Mouse (Mus musculus) heart, embryonic 13.5 days (tissue): Measurements from ENCODE around the gene Ttbk2. TPM values are rescaled to one million over a fixed set of nuclear protein-coding genes. Genes with fewer than 3 reads are reported as not detected.

Experiments used
- ATAC-seq: fragments of 200-750 bp; cut with Nextera tagmentation; 2 replicates; pipeline ENCODE4 v1.8.0; 2017; ENCODE audit warnings: moderate TSS enrichment; ENCODE audit not compliant: insufficient number of reproducible peaks, low FRiP score, low TSS enrichment; ENCODE audit errors: extremely low read depth
- H3K27ac ChIP-seq: fragments of 300-500 bp; sonication (generic); replicated peaks from 2 replicates; pipeline ENCODE4 v1.5.1; 2015; ENCODE audit warnings: moderate library complexity, mild to moderate bottlenecking, inconsistent platforms
- H3K27me3 ChIP-seq: fragments of 300-500 bp; sonication (generic); replicated peaks from 2 replicates; pipeline ENCODE4 v1.6.1; 2015; ENCODE audit warnings: mild to moderate bottlenecking, inconsistent platforms
- H3K36me3 ChIP-seq: fragments of 300-500 bp; sonication (generic); 2 replicates; pipeline ENCODE4 v1.6.1; 2015; ENCODE audit warnings: mild to moderate bottlenecking, inconsistent platforms
- H3K4me1 ChIP-seq: fragments of 300-500 bp; sonication (generic); 2 replicates; pipeline ENCODE4 v1.6.1; 2015; ENCODE audit warnings: inconsistent platforms
- H3K4me2 ChIP-seq: fragments of 300-500 bp; sonication (generic); 2 replicates; pipeline ENCODE4 v1.6.1; 2015; ENCODE audit warnings: inconsistent platforms, mild to moderate bottlenecking, moderate library complexity
- H3K4me3 ChIP-seq: fragments of 300-500 bp; sonication (generic); 2 replicates; pipeline ENCODE4 v1.5.1; 2015; ENCODE audit warnings: moderate library complexity, mild to moderate bottlenecking, inconsistent platforms
- H3K9ac ChIP-seq: fragments of 300-500 bp; sonication (generic); 2 replicates; pipeline ENCODE4 v1.6.1; 2015; ENCODE audit warnings: inconsistent platforms, mild to moderate bottlenecking, moderate library complexity
- H3K9me3 ChIP-seq: fragments of 300-500 bp; sonication (generic); 2 replicates; pipeline ENCODE4 v1.6.1; 2016; ENCODE audit warnings: inconsistent platforms
- WGBS: fragments of 180-500 bp; shearing (Covaris S2); methylation state at CpG from one replicate; pipeline ENCODE4 v1.1.7; 2015; ENCODE audit warnings: mixed read lengths; 5-methylcytosine and 5-hydroxymethylcytosine counted together
- polyA plus RNA-seq: library from polyadenylated mRNA; unstranded; fragments of >200 nt; fragmentation: Nextera tagmentation; extraction: Ambion mirVana; gene quantifications from 2 replicates; pipeline ENCODE4 v1.2.1, GENCODE M21; 2015

Ttbk2 gene
- polyA plus RNA-seq = 2.4 and 2.6 TPM in 2 replicates

- Histone ChIP-seq H3K27ac (peak within 1 kb of the TSS; percentile 65), H3K4me2 (peak within 1 kb of the TSS; percentile 80), H3K36me3 (no peaks in the 10 kb centered on the region), H3K4me1 (peaks cover 14% of the 10 kb centered on the region), H3K27me3 (no peaks in the 10 kb centered on the region), H3K9me3 (no peaks in the 10 kb centered on the region), H3K4me3 (peak within 1 kb of the TSS; percentile 79), H3K9ac (peak within 1 kb of the TSS; percentile 91)
- WGBS = under 1% methylated on average over 39 of the region's 39 CpGs
- peak; percentile 100 for ATAC-seq
Measured at GRCm38 (mm10) chr2:120850424-120851082, at the start of gene Ttbk2. Gene Ttbk2, minus strand, starts transcription at chr2:120850604.

GRCm38 (mm10) chr2:120896361-120896760, 46.0 kb upstream of the Ttbk2 start:
- H3K9ac ChIP-seq = no peak overlapping the region
- no peaks in the 10 kb centered on the region for H3K9me3 ChIP-seq
- no peak overlapping the region for H3K4me3 ChIP-seq
- 95% methylated on average over 3 of the region's 3 CpGs for WGBS
- no peak for ATAC-seq
- H3K27me3 ChIP-seq = no peaks in the 10 kb centered on the region
- no peak overlapping the region for H3K27ac ChIP-seq
- no peaks in the 10 kb centered on the region for H3K4me1 ChIP-seq
- peaks cover 95% of the 10 kb centered on the region for H3K36me3 ChIP-seq
- no peak overlapping the region for H3K4me2 ChIP-seq

GRCm38 (mm10) chr2:120887601-120888000, 37.2 kb upstream of the Ttbk2 start:
- no peaks in the 10 kb centered on the region for H3K27me3 ChIP-seq
- H3K4me2 ChIP-seq = no peak overlapping the region
- H3K9me3 ChIP-seq = no peaks in the 10 kb centered on the region
- no peak overlapping the region for H3K9ac ChIP-seq
- WGBS = 87% methylated on average over 5 of the region's 5 CpGs
- no peak overlapping the region for H3K27ac ChIP-seq
- H3K4me3 ChIP-seq = no peak overlapping the region
- no peak for ATAC-seq
- peaks cover 79% of the 10 kb centered on the region for H3K36me3 ChIP-seq
- H3K4me1 ChIP-seq = no peaks in the 10 kb centered on the region

- peaks cover 71% of the 10 kb centered on the region for H3K36me3 ChIP-seq
- no peak overlapping the region for H3K9ac ChIP-seq
Measured at GRCm38 (mm10) chr2:120873192-120873591, 22.8 kb upstream of the Ttbk2 start.

GRCm38 (mm10) chr2:120871447-120872336, 21.3 kb upstream of the Ttbk2 start:
- H3K27me3 ChIP-seq = no peaks in the 10 kb centered on the region
- WGBS = 51% methylated on average over 9 of the region's 9 CpGs
- H3K4me3 ChIP-seq = no peak overlapping the region
- H3K36me3 ChIP-seq = peaks cover 74% of the 10 kb centered on the region
- H3K9ac ChIP-seq = peak overlapping the region; percentile 55; the same call in 1 of the 2 replicates
- peak overlapping the region; percentile 10; the same call in 1 of the 2 replicates for H3K4me2 ChIP-seq
- peaks cover 23% of the 10 kb centered on the region for H3K4me1 ChIP-seq
- H3K9me3 ChIP-seq = no peaks in the 10 kb centered on the region
- H3K27ac ChIP-seq = peak overlapping the region; percentile 92
- no peak; the same call in 1 of the 2 replicates for ATAC-seq

More at GRCm38 (mm10) chr2:120873192-120873591, 22.8 kb upstream of the Ttbk2 start:
- H3K27me3 ChIP-seq = no peaks in the 10 kb centered on the region
- H3K4me1 ChIP-seq = peaks cover 23% of the 10 kb centered on the region
- no peak overlapping the region for H3K4me3 ChIP-seq
- 75% methylated on average over 2 of the region's 2 CpGs for WGBS
- H3K4me2 ChIP-seq = no peak overlapping the region
- no peak overlapping the region for H3K27ac ChIP-seq
- H3K9me3 ChIP-seq = no peaks in the 10 kb centered on the region
- ATAC-seq = no peak

GRCm38 (mm10) chr2:120867336-120867735, 16.9 kb upstream of the Ttbk2 start:
- ATAC-seq = no peak

GRCm38 (mm10) chr2:120866561-120866960, 16.2 kb upstream of the Ttbk2 start:
- H3K27ac ChIP-seq = no peak overlapping the region
- no peak for ATAC-seq
- H3K9ac ChIP-seq = no peak overlapping the region
- H3K4me2 ChIP-seq = no peak overlapping the region
- no peaks in the 10 kb centered on the region for H3K9me3 ChIP-seq
- peaks cover 87% of the 10 kb centered on the region for H3K36me3 ChIP-seq
- no peaks in the 10 kb centered on the region for H3K27me3 ChIP-seq
- peaks cover 13% of the 10 kb centered on the region; the same call in 1 of the 2 replicates for H3K4me1 ChIP-seq
- no peak overlapping the region for H3K4me3 ChIP-seq
- WGBS = 16% methylated on average over 1 of the region's 1 CpGs

More at GRCm38 (mm10) chr2:120867336-120867735, 16.9 kb upstream of the Ttbk2 start:
- WGBS = 87% methylated on average over 5 of the region's 5 CpGs
- Histone ChIP-seq H3K9me3 (no peaks in the 10 kb centered on the region), H3K36me3 (peaks cover 79% of the 10 kb centered on the region), H3K27ac (no peak overlapping the region), H3K27me3 (no peaks in the 10 kb centered on the region), H3K9ac (no peak overlapping the region), H3K4me2 (no peak overlapping the region), H3K4me3 (no peak overlapping the region), H3K4me1 (peaks cover 19% of the 10 kb centered on the region)

GRCm38 (mm10) chr2:120863389-120863788, 13.0 kb upstream of the Ttbk2 start:
- Histone ChIP-seq H3K4me1 (no peaks in the 10 kb centered on the region), H3K27me3 (no peaks in the 10 kb centered on the region), H3K36me3 (peaks cover 78% of the 10 kb centered on the region), H3K4me2 (no peak overlapping the region), H3K9me3 (no peaks in the 10 kb centered on the region), H3K9ac (no peak overlapping the region), H3K27ac (no peak overlapping the region), H3K4me3 (no peak overlapping the region)
- WGBS = 100% methylated on average over 1 of the region's 1 CpGs
- no peak for ATAC-seq

GRCm38 (mm10) chr2:120860699-120861098, 10.3 kb upstream of the Ttbk2 start:
- no peak overlapping the region for H3K4me3 ChIP-seq
- no peak overlapping the region for H3K4me2 ChIP-seq
- 79% methylated on average over 1 of the region's 1 CpGs for WGBS
- H3K27me3 ChIP-seq = no peaks in the 10 kb centered on the region
- H3K4me1 ChIP-seq = no peaks in the 10 kb centered on the region
- no peak for ATAC-seq
- H3K9me3 ChIP-seq = no peaks in the 10 kb centered on the region
- no peak overlapping the region for H3K9ac ChIP-seq
- H3K36me3 ChIP-seq = peaks cover 57% of the 10 kb centered on the region
- no peak overlapping the region for H3K27ac ChIP-seq

- Histone ChIP-seq H3K27me3 (no peaks in the 10 kb centered on the region), H3K4me1 (no peaks in the 10 kb centered on the region), H3K36me3 (peaks cover 34% of the 10 kb centered on the region), H3K27ac (no peak overlapping the region), H3K9ac (no peak overlapping the region), H3K4me2 (no peak overlapping the region), H3K9me3 (no peaks in the 10 kb centered on the region), H3K4me3 (no peak overlapping the region)
- 84% methylated on average over 3 of the region's 3 CpGs for WGBS
- no peak for ATAC-seq
Measured at GRCm38 (mm10) chr2:120858131-120858530, 7.7 kb upstream of the Ttbk2 start.

GRCm38 (mm10) chr2:120853151-120853550, 2.7 kb upstream of the Ttbk2 start:
- H3K9me3 ChIP-seq = no peaks in the 10 kb centered on the region
- H3K4me2 ChIP-seq = no peak overlapping the region
- H3K4me1 ChIP-seq = peaks cover 10% of the 10 kb centered on the region
- WGBS = 68% methylated on average over 3 of the region's 3 CpGs
- H3K27ac ChIP-seq = no peak overlapping the region
- H3K9ac ChIP-seq = no peak overlapping the region
- H3K4me3 ChIP-seq = no peak overlapping the region
- ATAC-seq = no peak
- H3K27me3 ChIP-seq = no peaks in the 10 kb centered on the region
- no peaks in the 10 kb centered on the region for H3K36me3 ChIP-seq
